Mouse (Mus musculus) v-Abl transformed pro-B cells (cell line): ENCODE measurements around the gene Bad.

Source experiments
- in situ Hi-C, 2 experiments: fragments of 400-800 bp; cut with MboI; formaldehyde crosslinking; loops; one replicate each; pipeline ENCODE4 v1.15.1; 2025; ENCODE audit not compliant: unreplicated experiment in 2 of 2

Bad gene

DNA sequence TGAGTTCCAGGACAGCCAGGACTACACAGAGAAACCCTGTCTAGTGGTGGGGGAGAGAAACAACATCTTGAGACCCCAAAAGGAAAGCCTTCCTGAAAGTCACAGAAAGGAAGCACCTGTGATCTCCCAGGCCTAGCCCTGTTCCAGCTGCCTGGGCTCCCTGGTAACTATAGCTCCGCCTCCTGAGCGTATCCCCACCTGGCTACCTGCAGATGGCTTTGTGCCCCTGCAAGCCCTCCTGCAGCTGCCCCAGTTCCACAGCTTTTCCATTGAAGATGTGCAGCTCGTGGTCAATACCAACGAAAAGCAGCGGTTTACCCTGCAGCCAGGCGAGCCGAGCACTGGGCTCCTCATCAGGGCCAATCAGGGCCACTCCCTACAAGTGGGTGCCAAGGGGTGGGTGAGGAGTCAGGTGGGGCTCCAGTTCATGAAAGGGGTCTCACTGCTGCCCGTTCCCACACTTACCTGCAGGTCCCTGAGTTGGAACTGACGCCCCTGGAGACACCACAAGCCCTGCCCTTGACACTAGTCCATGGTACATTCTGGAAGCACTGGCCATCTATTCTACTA lies 56.1 kb downstream of the Bad start:
- in situ Hi-C loops = no loop called here

- in situ Hi-C loops = no loop called here
These were observed 57.9 kb downstream of the Bad start for GRCm38 (mm10) chr19:6999360-7000063.
